Mouse (Mus musculus) liver, embryonic 15.5 days (tissue): ENCODE data around the gene Tnfsf13. TPM values are rescaled to one million over a fixed set of nuclear protein-coding genes. Genes with fewer than 3 reads are reported as not detected.

Experiments used
- ATAC-seq: fragments of 200-750 bp; cut with Nextera tagmentation; 2 replicates; pipeline ENCODE4 v1.8.0; 2017; ENCODE audit warnings: moderate number of reproducible peaks, mild to moderate bottlenecking, moderate library complexity; ENCODE audit not compliant: insufficient read depth
- H3K27ac ChIP-seq: fragments of 300-500 bp; sonication (generic); replicated peaks from 2 replicates; pipeline ENCODE4 v1.5.1; 2015; ENCODE audit warnings: mild to moderate bottlenecking, inconsistent platforms
- H3K27me3 ChIP-seq: fragments of 300-500 bp; sonication (generic); 2 replicates; pipeline ENCODE4 v1.6.1; 2015; ENCODE audit warnings: mild to moderate bottlenecking, inconsistent platforms
- H3K36me3 ChIP-seq: fragments of 300-500 bp; sonication (generic); replicated peaks from 2 replicates; pipeline ENCODE4 v1.6.1; 2015; ENCODE audit warnings: moderate library complexity, mild to moderate bottlenecking, inconsistent platforms
- H3K4me1 ChIP-seq: fragments of 300-500 bp; sonication (generic); replicated peaks from 2 replicates; pipeline ENCODE4 v1.6.1; 2015; ENCODE audit warnings: inconsistent platforms
- H3K4me2 ChIP-seq: fragments of 300-500 bp; sonication (generic); 2 replicates; pipeline ENCODE4 v1.6.1; 2015; ENCODE audit warnings: moderate library complexity, mild to moderate bottlenecking, inconsistent platforms
- H3K4me3 ChIP-seq: fragments of 300-500 bp; sonication (generic); replicated peaks from 2 replicates; pipeline ENCODE4 v1.5.1; 2015; ENCODE audit warnings: mild to moderate bottlenecking, inconsistent platforms
- H3K9ac ChIP-seq: fragments of 300-500 bp; sonication (generic); 2 replicates; pipeline ENCODE4 v1.6.1; 2015; ENCODE audit warnings: moderate library complexity, mild to moderate bottlenecking, inconsistent platforms
- H3K9me3 ChIP-seq: fragments of 300-500 bp; sonication (generic); replicated peaks from 2 replicates; pipeline ENCODE4 v1.6.1; 2016; ENCODE audit warnings: inconsistent platforms
- WGBS: fragments of 180-500 bp; shearing (Covaris S2); methylation state at CpG from one replicate; pipeline ENCODE4 v1.1.7; 2015; ENCODE audit warnings: mixed read lengths; ENCODE audit not compliant: insufficient replicate concordance; 5-methylcytosine and 5-hydroxymethylcytosine counted together
- polyA plus RNA-seq: library from polyadenylated mRNA; unstranded; fragments of >200 nt; fragmentation: Nextera tagmentation; extraction: Ambion mirVana; gene quantifications from 2 replicates; pipeline ENCODE4 v1.2.1, GENCODE M21; 2015

Tnfsf13 gene
- polyA plus RNA-seq, 1 experiment from 2014 or later: 0.15 TPM

GRCm38 (mm10) chr11:69689891-69690290 lies 4.3 kb upstream of the Tnfsf13 start:
- peaks cover 4% of the 10 kb centered on the region for H3K27me3 ChIP-seq
- no peak overlapping the region for H3K27ac ChIP-seq
- H3K9me3 ChIP-seq: no peaks in the 10 kb centered on the region
- WGBS: 87% methylated on average over 1 of the region's 1 CpGs
- no peak for ATAC-seq
- H3K4me1 ChIP-seq: peaks cover 36% of the 10 kb centered on the region
- H3K4me2 ChIP-seq: no peak overlapping the region
- H3K9ac ChIP-seq: no peak overlapping the region
- no peak overlapping the region for H3K4me3 ChIP-seq
- H3K36me3 ChIP-seq: no peaks in the 10 kb centered on the region

GRCm38 (mm10) chr11:69687061-69687460 lies 1.5 kb upstream of the Tnfsf13 start:
- no peak overlapping the region for H3K4me3 ChIP-seq
- H3K27ac ChIP-seq: no peak overlapping the region
- ATAC-seq: no peak
- H3K9ac ChIP-seq: no peak overlapping the region; the same call in 1 of the 2 replicates
- H3K36me3 ChIP-seq: no peaks in the 10 kb centered on the region
- H3K4me2 ChIP-seq: no peak overlapping the region
- no peaks in the 10 kb centered on the region for H3K27me3 ChIP-seq
- H3K4me1 ChIP-seq: peaks cover 39% of the 10 kb centered on the region
- no peaks in the 10 kb centered on the region for H3K9me3 ChIP-seq
- WGBS: 74% methylated on average over 5 of the region's 5 CpGs

DNA sequence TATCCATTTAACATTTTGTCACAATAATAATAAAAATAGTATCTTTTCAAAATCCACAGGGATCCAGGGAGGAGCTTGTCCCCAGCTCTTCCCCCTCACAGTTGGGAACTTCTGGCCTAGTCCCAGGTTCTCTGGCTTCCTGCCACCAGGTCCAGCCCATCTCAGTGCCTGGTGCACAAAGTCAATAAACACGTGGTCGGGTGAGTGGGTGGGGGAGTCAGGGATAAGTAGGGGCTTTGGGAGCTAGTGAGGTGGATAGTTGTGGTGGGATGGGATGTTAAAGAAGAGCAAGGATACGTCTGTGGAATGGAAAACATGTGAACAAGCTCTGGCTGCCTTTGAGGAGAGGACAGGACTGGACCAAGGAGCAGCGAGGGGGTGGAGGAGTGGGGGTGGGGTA lies 793 bp upstream of the Tnfsf13 start:
- Histone ChIP-seq H3K27ac (0 out of 2 replicates have a peak overlapping the region, but pooled peaks have one; percentile 70), H3K27me3 (no peaks in the 10 kb centered on the region), H3K9ac (no peak overlapping the region), H3K36me3 (no peaks in the 10 kb centered on the region), H3K9me3 (no peaks in the 10 kb centered on the region), H3K4me1 (peaks cover 41% of the 10 kb centered on the region), H3K4me2 (no peak overlapping the region; the same call in 1 of the 2 replicates), H3K4me3 (no peak overlapping the region)
- ATAC-seq: no peak
- 41% methylated on average over 4 of the region's 4 CpGs for WGBS

GRCm38 (mm10) chr11:69684936-69685335 lies 648 bp downstream of the Tnfsf13 start:
- H3K36me3 ChIP-seq: peaks cover 6% of the 10 kb centered on the region
- no peak overlapping the region for H3K4me2 ChIP-seq
- peaks cover 55% of the 10 kb centered on the region for H3K4me1 ChIP-seq
- no peak overlapping the region for H3K27ac ChIP-seq
- H3K9ac ChIP-seq: no peak overlapping the region
- H3K27me3 ChIP-seq: no peaks in the 10 kb centered on the region
- ATAC-seq: no peak
- H3K9me3 ChIP-seq: no peaks in the 10 kb centered on the region
- no peak overlapping the region for H3K4me3 ChIP-seq
- 82% methylated on average over 6 of the region's 6 CpGs for WGBS

DNA sequence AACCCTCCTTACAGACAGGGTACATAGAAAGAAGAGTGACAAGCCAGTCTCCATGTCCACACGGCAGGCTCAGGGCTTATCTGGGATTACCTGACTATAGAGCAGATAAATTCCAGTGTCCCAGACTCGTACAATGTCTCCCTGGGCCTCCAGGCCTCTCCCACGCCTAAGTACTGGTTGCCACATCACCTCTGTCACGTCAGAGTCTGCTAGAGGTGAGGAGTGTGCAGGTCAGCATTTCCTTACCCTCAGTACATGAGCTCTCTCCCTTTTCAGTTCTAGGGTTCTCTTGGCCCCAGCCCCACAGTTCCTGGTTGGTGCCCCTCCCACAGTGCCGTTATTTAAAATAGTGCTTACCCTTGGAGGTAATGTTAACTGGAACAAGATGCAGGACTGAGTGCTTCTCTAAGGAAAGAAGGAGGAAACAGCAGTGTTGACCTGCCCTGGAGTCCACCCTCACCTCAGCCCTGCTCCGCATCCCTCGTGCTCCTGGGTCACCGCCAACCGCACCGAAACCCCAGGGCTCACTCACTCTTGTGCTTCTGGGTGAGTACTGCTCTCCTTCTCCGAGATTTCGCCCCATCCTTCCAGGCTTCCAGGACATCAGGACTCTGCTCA lies 1.3 kb downstream of the Tnfsf13 start:
- no peak overlapping the region for H3K4me2 ChIP-seq
- ATAC-seq: no peak
- H3K27me3 ChIP-seq: no peaks in the 10 kb centered on the region
- WGBS: 62% methylated on average over 12 of the region's 12 CpGs
- H3K36me3 ChIP-seq: peaks cover 11% of the 10 kb centered on the region
- no peak overlapping the region for H3K4me3 ChIP-seq
- H3K9ac ChIP-seq: no peak overlapping the region
- peaks cover 60% of the 10 kb centered on the region for H3K4me1 ChIP-seq
- no peak overlapping the region for H3K27ac ChIP-seq
- H3K9me3 ChIP-seq: no peaks in the 10 kb centered on the region

GRCm38 (mm10) chr11:69683576-69683975 lies 2.0 kb downstream of the Tnfsf13 start:
- no peaks in the 10 kb centered on the region for H3K9me3 ChIP-seq
- WGBS: 66% methylated on average over 7 of the region's 7 CpGs
- H3K4me2 ChIP-seq: no peak overlapping the region
- no peak overlapping the region for H3K4me3 ChIP-seq
- no peak overlapping the region for H3K9ac ChIP-seq
- peaks cover 66% of the 10 kb centered on the region for H3K4me1 ChIP-seq
- no peaks in the 10 kb centered on the region for H3K27me3 ChIP-seq
- H3K27ac ChIP-seq: no peak overlapping the region
- H3K36me3 ChIP-seq: peaks cover 17% of the 10 kb centered on the region
- no peak for ATAC-seq

DNA sequence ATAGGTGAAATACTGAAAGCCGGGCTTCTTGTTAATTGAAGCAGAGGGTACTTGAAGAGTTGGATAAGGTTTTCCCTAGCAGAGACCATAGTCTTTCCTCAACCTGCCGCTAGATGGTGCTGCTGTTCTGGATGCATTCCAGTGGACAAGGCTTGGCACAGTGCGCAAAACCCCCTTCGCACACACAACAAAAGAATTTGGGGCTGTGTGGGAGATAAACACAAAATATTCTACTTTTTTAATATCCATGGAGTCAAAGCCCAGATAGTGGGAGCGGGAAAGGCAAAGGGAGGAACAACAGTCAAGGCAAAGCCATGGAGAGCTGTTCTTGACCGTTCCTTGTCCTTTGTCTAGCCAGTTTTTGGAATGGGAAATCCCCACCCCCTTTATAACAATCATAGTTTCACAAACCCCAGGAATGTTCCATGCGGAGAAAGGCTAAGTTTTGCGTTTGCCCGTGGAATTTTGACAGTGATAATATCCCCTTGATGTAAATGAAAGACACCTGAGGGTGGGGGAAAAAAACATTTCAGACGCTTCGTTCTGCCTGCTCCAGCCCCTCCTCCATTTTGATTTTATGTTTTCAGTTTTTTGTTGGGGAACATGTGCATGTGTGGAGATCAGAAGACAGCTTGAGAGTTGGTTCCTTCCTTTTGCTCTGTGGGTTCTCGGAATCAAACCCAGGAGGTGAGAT lies 2.6 kb downstream of the Tnfsf13 start:
- H3K36me3 ChIP-seq: peaks cover 23% of the 10 kb centered on the region
- ATAC-seq: no peak
- no peak overlapping the region for H3K9ac ChIP-seq
- 28% methylated on average over 12 of the region's 12 CpGs for WGBS
- H3K27me3 ChIP-seq: no peaks in the 10 kb centered on the region
- H3K4me3 ChIP-seq: peak overlapping the region; percentile 86
- peak overlapping the region; percentile 88 for H3K4me2 ChIP-seq
- 0 out of 2 replicates have a peak overlapping the region, but pooled peaks have one; percentile 93 for H3K27ac ChIP-seq
- peaks cover 69% of the 10 kb centered on the region for H3K4me1 ChIP-seq
- no peaks in the 10 kb centered on the region for H3K9me3 ChIP-seq

GRCm38 (mm10) chr11:69682209-69682839 lies 3.3 kb downstream of the Tnfsf13 start:
- peak overlapping the region; percentile 86 for H3K4me3 ChIP-seq
- ATAC-seq: peak; percentile 22
- WGBS: 22% methylated on average over 24 of the region's 24 CpGs

DNA sequence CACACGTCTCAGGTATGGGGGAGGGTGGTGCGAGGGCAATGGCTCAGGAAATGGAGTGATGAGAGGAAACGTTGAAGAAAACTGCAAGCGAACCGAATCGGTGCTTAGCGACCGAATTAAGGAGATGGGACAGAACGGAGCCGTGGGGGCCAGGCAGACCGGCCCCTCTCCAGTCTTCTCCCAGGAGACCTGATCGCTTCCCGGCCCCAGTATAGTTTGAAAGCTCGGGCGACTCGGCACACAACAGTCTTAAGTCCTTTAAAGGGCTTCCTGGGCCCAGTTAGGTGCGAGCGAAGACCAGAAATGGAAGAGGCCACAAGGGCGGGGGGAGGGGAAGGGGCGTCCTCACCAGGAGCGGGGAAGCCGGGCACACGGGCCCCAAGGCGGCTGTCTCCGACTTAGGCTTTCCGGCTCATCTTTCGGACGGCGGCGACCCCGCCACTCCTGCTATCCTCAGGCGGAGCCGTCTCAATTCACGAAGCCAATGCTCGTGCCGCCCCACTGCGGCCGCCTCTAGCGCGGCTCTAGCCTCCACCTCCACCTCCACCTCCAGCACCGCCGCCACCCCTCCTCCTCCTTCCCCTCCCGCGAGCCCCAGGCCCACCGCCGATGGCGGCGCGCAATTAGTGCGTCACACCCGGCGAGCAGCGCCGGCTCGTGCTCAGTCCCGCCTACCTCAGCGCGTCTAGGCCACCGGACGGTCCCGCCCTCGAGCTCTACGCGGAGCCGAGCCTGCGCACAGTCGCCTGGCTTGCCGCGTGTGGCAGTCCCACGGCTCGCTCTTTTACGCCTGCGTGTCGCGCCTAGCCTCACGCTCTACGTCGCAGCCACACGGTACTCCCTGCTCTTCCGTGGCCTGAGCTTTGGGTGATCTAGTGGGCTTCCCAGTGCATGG lies 4.0 kb downstream of the Tnfsf13 start, which contains the start of gene Senp3:
Gene Senp3 (minus strand): TSS at position 771 of the 895 bp plus-strand sequence.
- peak; percentile 94 for ATAC-seq
- peak within 1 kb of the TSS; percentile 93 for H3K27ac ChIP-seq
- peak within 1 kb of the TSS; percentile 86 for H3K4me3 ChIP-seq
- peak within 1 kb of the TSS; percentile 86 for H3K9ac ChIP-seq
- H3K36me3 ChIP-seq: peaks cover 37% of the 10 kb centered on the region
- WGBS: under 1% methylated on average over 79 of the region's 80 CpGs
- no peaks in the 10 kb centered on the region for H3K9me3 ChIP-seq
- H3K4me2 ChIP-seq: peak within 1 kb of the TSS; percentile 88
- H3K27me3 ChIP-seq: no peaks in the 10 kb centered on the region
- peaks cover 64% of the 10 kb centered on the region for H3K4me1 ChIP-seq

More at GRCm38 (mm10) chr11:69682209-69682839, 3.3 kb downstream of the Tnfsf13 start:
- Histone ChIP-seq H3K27ac (peak overlapping the region; percentile 93), H3K4me2 (peak overlapping the region; percentile 88), H3K36me3 (peaks cover 30% of the 10 kb centered on the region), H3K9ac (peak overlapping the region; percentile 86), H3K9me3 (no peaks in the 10 kb centered on the region), H3K27me3 (no peaks in the 10 kb centered on the region), H3K4me1 (peaks cover 70% of the 10 kb centered on the region)

DNA sequence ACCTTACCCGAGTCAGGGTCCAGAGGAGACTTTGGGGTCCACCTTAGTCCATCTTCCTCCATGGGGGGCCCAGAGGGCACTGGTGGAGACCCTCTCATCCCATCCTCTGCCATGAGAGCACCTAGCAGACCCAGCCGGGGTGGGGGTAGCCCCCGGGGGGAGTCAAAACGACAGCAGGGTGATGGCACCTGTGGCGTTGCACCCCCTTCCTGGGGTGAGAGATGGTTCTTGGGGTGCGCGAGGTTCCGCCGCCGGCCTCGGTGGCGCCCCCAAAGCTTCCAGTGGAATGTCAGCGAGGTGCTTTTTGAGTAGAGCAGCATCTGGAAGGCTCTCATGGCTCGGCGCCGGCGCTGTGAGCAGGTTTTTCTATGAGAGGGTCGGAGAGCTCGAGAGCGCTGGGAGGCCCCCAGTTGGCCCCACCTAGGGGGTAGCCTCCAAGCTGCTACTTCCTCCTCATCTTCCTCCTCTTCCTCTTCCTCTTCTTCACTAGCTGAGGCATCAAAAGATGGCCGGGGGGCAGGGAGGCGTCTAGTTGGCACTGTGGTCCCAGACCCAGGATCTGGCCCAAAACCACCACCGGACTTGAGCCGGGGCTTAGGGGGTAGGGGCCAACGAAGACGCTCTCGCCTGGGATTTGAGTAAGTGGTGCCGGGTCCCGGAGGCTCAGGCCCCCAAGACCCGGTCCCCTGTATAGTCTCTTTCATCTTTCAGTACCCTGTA lies 5.3 kb downstream of the Tnfsf13 start:
- Histone ChIP-seq H3K4me1 (peaks cover 56% of the 10 kb centered on the region), H3K4me2 (peak overlapping the region; percentile 88), H3K27me3 (no peaks in the 10 kb centered on the region), H3K9ac (no peak overlapping the region; the same call in 1 of the 2 replicates), H3K4me3 (peak overlapping the region; percentile 86), H3K9me3 (no peaks in the 10 kb centered on the region), H3K36me3 (peaks cover 50% of the 10 kb centered on the region), H3K27ac (peak overlapping the region; percentile 93; the same call in 1 of the 2 replicates)
- no peak for ATAC-seq
- WGBS: 82% methylated on average over 30 of the region's 30 CpGs
